Mouse (Mus musculus) embryonic fibroblast, embryonic 13.5 days (primary cell): ENCODE data around the gene Lsmem1. TPM values are rescaled to one million over a fixed set of nuclear protein-coding genes. Genes with fewer than 3 reads are reported as not detected.

Experiments
- H3K27ac ChIP-seq: 2 replicates; pipeline ENCODE4 v1.5.1; 2012; ENCODE audit warnings: low read length, control low read depth, inconsistent platforms; ENCODE audit not compliant: insufficient read depth
- H3K4me1 ChIP-seq: 2 replicates; pipeline ENCODE4 v1.6.1; 2011; ENCODE audit warnings: low read length; ENCODE audit not compliant: control insufficient read depth, insufficient read depth
- H3K4me3 ChIP-seq: 2 replicates; pipeline ENCODE4 v1.5.1; 2011; ENCODE audit warnings: mild to moderate bottlenecking, control low read depth, low read length; ENCODE audit not compliant: insufficient read depth
- CTCF ChIP-seq: IDR thresholded peaks from 2 replicates; pipeline ENCODE4 v1.5.1; 2011; ENCODE audit warnings: mild to moderate bottlenecking, control low read depth, low read length, moderate library complexity, borderline replicate concordance; ENCODE audit not compliant: insufficient read depth
- POLR2A ChIP-seq: IDR thresholded peaks from 2 replicates; pipeline ENCODE4 v1.6.1; 2011; ENCODE audit warnings: low read depth, mild to moderate bottlenecking, control low read depth, low read length, moderate library complexity
- polyA plus RNA-seq: library from polyadenylated mRNA; stranded (reverse); fragments of >200 nt; gene quantifications from 2 replicates; pipeline ENCODE4 v1.2.4, GENCODE M21; 2011; ENCODE audit warnings: low read depth; ENCODE audit not compliant: missing spikeins, insufficient read length

The Lsmem1 gene
- polyA plus RNA-seq, 1 experiment: not detected

GRCm38 (mm10) chr12:40146510-40146909 lies 52.8 kb downstream of the Lsmem1 start:
- no peak overlapping the region for H3K4me3 ChIP-seq
- no peak for TF ChIP-seq POLR2A
- no peaks in the 10 kb centered on the region for H3K4me1 ChIP-seq

GRCm38 (mm10) chr12:40140706-40141105 lies 58.6 kb downstream of the Lsmem1 start:
- no peak for TF ChIP-seq CTCF
- no peak for TF ChIP-seq POLR2A
- H3K27ac ChIP-seq: no peak overlapping the region
- H3K4me3 ChIP-seq: no peak overlapping the region
- H3K4me1 ChIP-seq: no peaks in the 10 kb centered on the region

More at GRCm38 (mm10) chr12:40146510-40146909, 52.8 kb downstream of the Lsmem1 start:
- no peak overlapping the region for H3K27ac ChIP-seq

- Histone ChIP-seq H3K4me1 (no peaks in the 10 kb centered on the region), H3K4me3 (no peak overlapping the region), H3K27ac (no peak overlapping the region)
- TF ChIP-seq POLR2A (no peak), CTCF (no peak)
Measured at GRCm38 (mm10) chr12:40139484-40140245, 59.6 kb downstream of the Lsmem1 start.

- no peak for TF ChIP-seq CTCF
- TF ChIP-seq POLR2A: no peak
- no peak overlapping the region for H3K27ac ChIP-seq
- no peaks in the 10 kb centered on the region for H3K4me1 ChIP-seq
- H3K4me3 ChIP-seq: no peak overlapping the region
Measured at GRCm38 (mm10) chr12:40134529-40134928, 64.8 kb downstream of the Lsmem1 start.

GRCm38 (mm10) chr12:40133573-40134271 lies 65.6 kb downstream of the Lsmem1 start, which contains the start of gene Scin:
Gene Scin, minus strand, starts transcription at chr12:40134228.
- H3K27ac ChIP-seq: no peak within 1 kb of the TSS
- TF ChIP-seq CTCF (no peak), POLR2A (no peak)
- no peaks in the 10 kb centered on the region for H3K4me1 ChIP-seq
- peak within 1 kb of the TSS; percentile 12 for H3K4me3 ChIP-seq

GRCm38 (mm10) chr12:40133194-40133572 lies 66.1 kb downstream of the Lsmem1 start:
- H3K27ac ChIP-seq: no peak overlapping the region
- H3K4me1 ChIP-seq: no peaks in the 10 kb centered on the region
- TF ChIP-seq POLR2A: no peak
- TF ChIP-seq CTCF: no peak
- H3K4me3 ChIP-seq: peak overlapping the region; percentile 12; the same call in 1 of the 2 replicates

Other genes starting within 250 kb of the Lsmem1 start
- 10.8 and 15.9 TPM in 2 replicates for gene Arl4a, start 161.5 kb downstream of the Lsmem1 start, polyA plus RNA-seq
- 0.26 TPM in 1 of 2 replicates, not detected in the other for gene Scin, start 65.3 kb downstream of the Lsmem1 start, polyA plus RNA-seq
- gene Ifrd1, start 49.0 kb upstream of the Lsmem1 start, polyA plus RNA-seq: 151 and 161 TPM in 2 replicates
- gene Zfp277, start 246.4 kb upstream of the Lsmem1 start, polyA plus RNA-seq: 15.4 and 22.6 TPM in 2 replicates
- gene Dock4, start 246.5 kb upstream of the Lsmem1 start, polyA plus RNA-seq: 12.0 and 12.7 TPM in 2 replicates